Mouse (Mus musculus) thymus, postnatal 0 days (tissue): ENCODE measurements around the gene Col25a1. TPM values are rescaled to one million over a fixed set of nuclear protein-coding genes. Genes with fewer than 3 reads are reported as not detected.

Experiments
- polyA plus RNA-seq: library from polyadenylated mRNA; unstranded; fragments of >200 nt; fragmentation: Nextera tagmentation; extraction: Ambion mirVana; gene quantifications from 2 replicates; pipeline ENCODE4 v1.2.1, GENCODE M21; 2015

Col25a1 gene
- polyA plus RNA-seq, 1 experiment from 2014 or later = 0.31 TPM

Other genes starting within 250 kb of the Col25a1 start
- 119 and 125 TPM in 2 replicates for gene Casp6, start 230.1 kb upstream of the Col25a1 start, polyA plus RNA-seq
- gene Mcub, start 161.3 kb upstream of the Col25a1 start, polyA plus RNA-seq = 28.3 and 29.9 TPM in 2 replicates
- 24.0 and 26.2 TPM in 2 replicates for gene Sec24b, start 69.9 kb upstream of the Col25a1 start, polyA plus RNA-seq